Mouse (Mus musculus) forebrain, embryonic 16.5 days (tissue): Measurements from ENCODE around the gene Aco2. TPM values are rescaled to one million over a fixed set of nuclear protein-coding genes. Genes with fewer than 3 reads are reported as not detected.
"Not testable (repeated sequence)": the region's sequence is repeated elsewhere in the genome, so short reads cannot be mapped to it uniquely, and the experiment has no call there.

ENCODE experiments used
- ATAC-seq: fragments of 200-750 bp; cut with Nextera tagmentation; 2 replicates; pipeline ENCODE4 v1.8.0; 2017; ENCODE audit warnings: mild to moderate bottlenecking, moderate library complexity
- H3K27ac ChIP-seq: fragments of 300-500 bp; sonication (generic); 2 replicates; pipeline ENCODE4 v1.5.1; 2014; ENCODE audit warnings: low read length, control low read depth
- H3K27me3 ChIP-seq: fragments of 300-500 bp; sonication (generic); replicated peaks from 2 replicates; pipeline ENCODE4 v1.6.1; 2014; ENCODE audit warnings: low read length; ENCODE audit not compliant: control insufficient read depth, insufficient read depth
- H3K36me3 ChIP-seq: fragments of 300-500 bp; sonication (generic); 2 replicates; pipeline ENCODE4 v1.6.1; 2014; ENCODE audit not compliant: control insufficient read depth, insufficient read depth
- H3K4me1 ChIP-seq: fragments of 300-500 bp; sonication (generic); replicated peaks from 2 replicates; pipeline ENCODE4 v1.6.1; 2014; ENCODE audit warnings: low read length; ENCODE audit not compliant: control insufficient read depth, insufficient read depth
- H3K4me2 ChIP-seq: fragments of 300-500 bp; sonication (generic); 2 replicates; pipeline ENCODE4 v1.6.1; 2014; ENCODE audit warnings: mild to moderate bottlenecking, low read length, control low read depth
- H3K4me3 ChIP-seq: fragments of 300-500 bp; sonication (generic); replicated peaks from 2 replicates; pipeline ENCODE4 v1.5.1; 2014; ENCODE audit warnings: mild to moderate bottlenecking, low read length, control low read depth
- H3K9ac ChIP-seq: fragments of 300-500 bp; sonication (generic); replicated peaks from 2 replicates; pipeline ENCODE4 v1.6.1; 2014; ENCODE audit warnings: low read depth, low read length, control low read depth
- H3K9me3 ChIP-seq: fragments of 300-500 bp; sonication (generic); 2 replicates; pipeline ENCODE4 v1.6.1; 2016; ENCODE audit warnings: low read length; ENCODE audit not compliant: control insufficient read depth
- WGBS: fragments of 180-500 bp; shearing (Covaris S2); extraction: QIAGEN DNeasy Blood & Tissue Kit; methylation state at CpG from one replicate; pipeline ENCODE4 v1.1.7; 2014; 5-methylcytosine and 5-hydroxymethylcytosine counted together
- polyA plus RNA-seq: library from polyadenylated mRNA; unstranded; fragments of >200 nt; fragmentation: Nextera tagmentation; extraction: Ambion mirVana; gene quantifications from 2 replicates; pipeline ENCODE4 v1.2.1, GENCODE M21; 2015

Aco2 gene
- polyA plus RNA-seq, 1 experiment from 2014 or later, result 260 TPM

DNA sequence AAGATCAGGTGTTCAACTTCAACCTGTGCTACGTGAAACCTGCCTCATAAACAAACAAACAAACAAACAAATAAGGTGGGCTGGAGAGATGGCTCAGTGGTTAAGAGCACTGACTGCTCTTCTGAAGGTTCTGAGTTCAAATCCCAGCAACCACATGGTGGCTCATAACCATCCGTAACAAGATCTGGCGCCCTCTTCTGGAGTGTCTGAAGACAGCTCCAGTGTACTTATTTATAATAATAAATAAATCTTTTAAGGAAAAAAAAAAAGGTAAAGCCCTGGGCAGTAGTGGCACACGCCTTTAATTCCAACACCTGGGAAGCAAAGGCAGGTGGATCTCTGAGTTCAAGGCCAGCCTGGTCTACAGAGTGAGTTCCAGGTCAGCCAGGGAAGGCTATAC lies 36.7 kb downstream of the Aco2 start:
- not testable (repeated sequence) for H3K4me1 ChIP-seq, H3K27me3 ChIP-seq, H3K9ac ChIP-seq, H3K4me2 ChIP-seq, H3K27ac ChIP-seq, H3K9me3 ChIP-seq, ATAC-seq, H3K4me3 ChIP-seq
- WGBS, result 88% methylated on average over 4 of the region's 4 CpGs
- H3K36me3 ChIP-seq, result peaks cover 36% of the 10 kb centered on the region

DNA sequence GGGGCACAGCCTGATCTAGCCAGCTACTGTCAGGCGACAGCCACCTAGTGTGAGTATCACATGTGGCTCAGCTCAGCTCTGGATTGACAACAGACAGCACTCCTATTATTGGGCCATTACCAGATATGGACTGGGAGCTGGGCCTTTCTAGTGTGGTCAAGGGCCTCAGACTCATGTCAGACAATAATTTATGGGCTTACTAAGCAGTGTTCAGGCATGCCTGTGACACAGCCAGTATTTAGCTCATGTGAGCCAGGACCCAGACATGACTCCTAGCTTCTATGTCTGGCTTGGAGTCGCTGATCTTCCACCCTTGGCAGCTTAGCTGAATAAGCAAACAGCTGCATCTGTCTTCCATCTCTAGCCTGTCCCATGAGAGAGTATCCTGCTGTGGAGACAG lies 40.4 kb downstream of the Aco2 start:
- Histone ChIP-seq H3K9ac (no peak overlapping the region), H3K27me3 (no peaks in the 10 kb centered on the region), H3K36me3 (peaks cover 45% of the 10 kb centered on the region), H3K27ac (no peak overlapping the region), H3K4me3 (no peak overlapping the region), H3K4me1 (no peaks in the 10 kb centered on the region), H3K9me3 (no peaks in the 10 kb centered on the region), H3K4me2 (no peak overlapping the region)
- 79% methylated on average over 2 of the region's 2 CpGs for WGBS
- no peak for ATAC-seq

DNA sequence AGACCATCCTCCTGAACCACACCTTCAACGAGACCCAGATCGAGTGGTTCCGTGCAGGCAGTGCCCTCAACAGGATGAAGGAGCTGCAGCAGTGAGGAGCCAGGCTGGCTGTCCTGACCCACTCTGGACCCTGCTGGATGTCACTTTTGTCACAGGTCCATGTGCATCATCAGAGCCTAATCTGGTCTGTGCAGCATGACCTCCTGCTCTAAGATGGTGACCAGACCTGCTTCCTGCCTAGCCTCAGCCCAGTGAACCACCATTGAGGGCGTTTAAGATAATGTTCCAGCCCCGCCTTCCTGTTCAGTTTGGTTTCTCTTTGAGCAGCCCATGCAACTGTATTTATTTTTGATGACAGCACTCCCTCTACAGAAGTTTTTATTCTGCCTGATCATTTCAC lies 42.6 kb downstream of the Aco2 start:
- no peak overlapping the region for H3K9ac ChIP-seq
- H3K9me3 ChIP-seq, result no peaks in the 10 kb centered on the region
- H3K27me3 ChIP-seq, result no peaks in the 10 kb centered on the region
- H3K4me2 ChIP-seq, result no peak overlapping the region
- peaks cover 40% of the 10 kb centered on the region for H3K36me3 ChIP-seq
- 87% methylated on average over 5 of the region's 5 CpGs for WGBS
- no peak overlapping the region for H3K27ac ChIP-seq
- no peaks in the 10 kb centered on the region for H3K4me1 ChIP-seq
- no peak overlapping the region for H3K4me3 ChIP-seq
- ATAC-seq, result no peak

- WGBS, result 89% methylated on average over 5 of the region's 5 CpGs
- no peak overlapping the region for H3K4me3 ChIP-seq
- H3K27ac ChIP-seq, result no peak overlapping the region
- no peak overlapping the region for H3K4me2 ChIP-seq
- H3K9me3 ChIP-seq, result no peaks in the 10 kb centered on the region
- H3K9ac ChIP-seq, result no peak overlapping the region
- H3K36me3 ChIP-seq, result peaks cover 32% of the 10 kb centered on the region
- H3K27me3 ChIP-seq, result no peaks in the 10 kb centered on the region
- no peaks in the 10 kb centered on the region; the same call in 1 of the 2 replicates for H3K4me1 ChIP-seq
- no peak for ATAC-seq
These were observed 43.6 kb downstream of the Aco2 start for GRCm38 (mm10) chr15:81915663-81916062.

- H3K4me1 ChIP-seq, result peaks cover 10% of the 10 kb centered on the region
- no peak overlapping the region for H3K4me3 ChIP-seq
- ATAC-seq, result no peak
- 93% methylated on average over 12 of the region's 12 CpGs for WGBS
- no peak overlapping the region for H3K9ac ChIP-seq
- no peaks in the 10 kb centered on the region for H3K27me3 ChIP-seq
- H3K36me3 ChIP-seq, result peaks cover 28% of the 10 kb centered on the region
- H3K9me3 ChIP-seq, result no peaks in the 10 kb centered on the region
- no peak overlapping the region for H3K27ac ChIP-seq
- H3K4me2 ChIP-seq, result no peak overlapping the region
These were observed 45.1 kb downstream of the Aco2 start for GRCm38 (mm10) chr15:81917201-81917600.

GRCm38 (mm10) chr15:81917621-81918463 lies 45.7 kb downstream of the Aco2 start:
- peaks cover 25% of the 10 kb centered on the region for H3K36me3 ChIP-seq
- WGBS, result 55% methylated on average over 6 of the region's 6 CpGs
- H3K27me3 ChIP-seq, result no peaks in the 10 kb centered on the region
- no peak overlapping the region for H3K4me3 ChIP-seq
- H3K27ac ChIP-seq, result no peak overlapping the region
- peak; percentile 36; the same call in 1 of the 2 replicates for ATAC-seq
- peaks cover 10% of the 10 kb centered on the region for H3K4me1 ChIP-seq
- no peak overlapping the region for H3K4me2 ChIP-seq
- no peak overlapping the region for H3K9ac ChIP-seq
- no peaks in the 10 kb centered on the region for H3K9me3 ChIP-seq

DNA sequence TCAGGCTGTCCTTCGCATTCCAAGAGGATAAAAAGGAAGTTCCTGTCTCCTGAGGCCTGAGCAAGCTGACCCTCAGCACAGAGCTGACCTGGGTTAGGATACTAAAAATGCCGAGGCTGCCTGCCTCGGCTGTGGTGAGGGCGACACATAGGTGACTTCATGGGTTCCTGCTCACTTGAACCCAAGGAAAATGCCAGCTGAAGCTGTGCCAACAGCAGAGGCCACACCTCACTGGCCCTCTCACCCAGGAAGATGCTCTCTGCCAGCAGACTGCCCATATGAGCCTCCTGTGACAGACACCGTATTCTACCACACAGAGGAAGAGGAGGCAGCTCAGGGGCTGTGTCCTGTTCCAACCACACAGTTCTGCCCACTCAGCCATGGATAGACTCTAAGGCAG lies 47.0 kb downstream of the Aco2 start:
- Histone ChIP-seq H3K27me3 (no peaks in the 10 kb centered on the region), H3K4me3 (no peak overlapping the region), H3K27ac (no peak overlapping the region), H3K9me3 (no peaks in the 10 kb centered on the region), H3K9ac (no peak overlapping the region), H3K4me1 (peaks cover 19% of the 10 kb centered on the region), H3K36me3 (peaks cover 14% of the 10 kb centered on the region), H3K4me2 (no peak overlapping the region)
- 82% methylated on average over 5 of the region's 5 CpGs for WGBS
- ATAC-seq, result no peak

GRCm38 (mm10) chr15:81920546-81921217 lies 48.6 kb downstream of the Aco2 start:
- Histone ChIP-seq H3K9me3 (no peaks in the 10 kb centered on the region), H3K4me3 (no peak overlapping the region), H3K9ac (no peak overlapping the region), H3K27ac (peak overlapping the region; percentile 43; the same call in 1 of the 2 replicates), H3K4me2 (no peak overlapping the region), H3K27me3 (no peaks in the 10 kb centered on the region), H3K36me3 (peaks cover 6% of the 10 kb centered on the region), H3K4me1 (peaks cover 34% of the 10 kb centered on the region)
- no peak for ATAC-seq
- WGBS, result 73% methylated on average over 10 of the region's 10 CpGs

DNA sequence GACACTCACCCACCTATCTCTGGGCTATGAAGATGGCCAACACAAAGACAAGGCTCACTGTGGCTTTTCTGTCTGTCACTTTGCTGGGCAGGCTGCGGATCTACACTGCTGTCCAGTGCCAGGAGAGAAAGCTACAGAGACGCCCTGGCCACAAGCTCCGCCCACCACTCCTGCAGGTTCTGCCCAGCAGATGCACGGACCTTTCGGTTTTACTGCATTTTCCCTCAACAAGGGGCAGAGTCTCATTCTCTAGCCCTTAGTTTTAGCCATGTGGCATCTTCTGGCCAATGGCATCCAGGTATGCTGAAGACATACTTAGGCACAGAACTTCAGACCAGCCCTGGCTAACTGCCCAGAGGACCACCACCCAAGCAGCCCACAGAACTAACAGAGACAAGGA lies 49.1 kb downstream of the Aco2 start:
- peaks cover 34% of the 10 kb centered on the region for H3K4me1 ChIP-seq
- ATAC-seq, result no peak
- H3K27me3 ChIP-seq, result no peaks in the 10 kb centered on the region
- H3K4me3 ChIP-seq, result no peak overlapping the region
- no peaks in the 10 kb centered on the region for H3K9me3 ChIP-seq
- H3K36me3 ChIP-seq, result peaks cover 5% of the 10 kb centered on the region; the same call in 1 of the 2 replicates
- 66% methylated on average over 5 of the region's 5 CpGs for WGBS
- peak overlapping the region; percentile 43; the same call in 1 of the 2 replicates for H3K27ac ChIP-seq
- H3K4me2 ChIP-seq, result no peak overlapping the region
- no peak overlapping the region for H3K9ac ChIP-seq
